Mouse (Mus musculus): ENCODE data around the gene Trim16.

Gene Trim16

DNA sequence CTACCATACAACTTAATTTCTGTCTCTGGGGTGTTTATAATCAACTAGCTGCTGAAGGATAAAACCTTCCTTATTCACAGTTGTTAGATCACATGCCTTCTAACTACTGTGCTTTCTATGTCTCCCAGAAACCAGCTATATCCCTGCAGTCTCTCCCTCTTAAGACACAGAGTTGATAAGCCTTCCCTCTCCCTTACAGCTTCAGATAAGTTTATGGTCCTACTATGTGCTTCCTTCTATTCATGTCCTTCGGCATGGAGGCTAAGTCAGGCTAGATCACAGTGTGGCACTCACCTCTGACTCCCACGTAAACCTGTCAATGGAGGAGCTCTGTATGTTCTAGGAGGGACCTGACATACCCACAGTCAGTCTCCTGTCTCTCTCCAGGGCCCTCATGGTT lies 10.4 kb downstream of the Trim16 start:
- DNase-seq (ENCODE audit: low spot score in 2 of 2), result no peak

GRCm38 (mm10) chr11:62831906-62832305 lies 11.9 kb downstream of the Trim16 start:
- DNase-seq (ENCODE audit: low spot score in 2 of 2), result no peak

GRCm38 (mm10) chr11:62844562-62844961 lies 24.5 kb downstream of the Trim16 start:
- no peak for DNase-seq (ENCODE audit: low spot score in 2 of 2)

DNA sequence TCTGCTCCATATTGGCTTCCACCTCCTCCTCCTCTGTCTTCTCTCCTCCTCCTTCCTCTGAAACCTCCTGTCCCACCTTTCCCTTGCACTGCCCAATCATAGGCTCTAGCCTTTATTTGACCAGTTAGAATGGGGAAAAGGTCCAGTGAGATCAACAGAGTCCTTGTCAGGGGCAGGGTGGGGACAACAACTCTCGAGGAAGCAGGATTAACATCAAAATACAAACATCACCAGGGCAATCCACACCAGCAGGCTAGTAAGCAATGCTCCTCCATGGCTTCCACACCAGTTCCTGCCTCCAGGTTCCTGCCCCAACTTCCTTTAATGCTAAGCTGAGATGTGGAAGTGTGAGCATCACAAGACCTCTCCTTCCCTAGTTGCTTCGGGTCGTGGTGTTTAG lies 25.7 kb downstream of the Trim16 start:
- DNase-seq (ENCODE audit: low spot score in 2 of 2), result no peak

- peak in 1 of 2 experiments; percentile 41 for DNase-seq (ENCODE audit: low spot score in 2 of 2)
Measured at GRCm38 (mm10) chr11:62846961-62847654, 27.1 kb downstream of the Trim16 start, which contains the start of gene Fbxw10. TSS of gene Fbxw10 (plus strand) at chr11:62847069.

- DNase-seq (ENCODE audit: low spot score in 2 of 2), result peak; percentile 7 to 14
Measured at GRCm38 (mm10) chr11:62847655-62848191, 27.7 kb downstream of the Trim16 start.

- no peak for DNase-seq (ENCODE audit: low spot score in 2 of 2)
Measured at GRCm38 (mm10) chr11:62848301-62848700, 28.3 kb downstream of the Trim16 start.

- DNase-seq (ENCODE audit: low spot score in 2 of 2), result no peak
Measured at GRCm38 (mm10) chr11:62851199-62851598, 31.2 kb downstream of the Trim16 start.

GRCm38 (mm10) chr11:62853334-62853733 lies 33.3 kb downstream of the Trim16 start:
- DNase-seq (ENCODE audit: low spot score in 2 of 2), result no peak

- DNase-seq (ENCODE audit: low spot score in 2 of 2), result no peak
Measured at GRCm38 (mm10) chr11:62865562-62865961, 45.5 kb downstream of the Trim16 start.

DNA sequence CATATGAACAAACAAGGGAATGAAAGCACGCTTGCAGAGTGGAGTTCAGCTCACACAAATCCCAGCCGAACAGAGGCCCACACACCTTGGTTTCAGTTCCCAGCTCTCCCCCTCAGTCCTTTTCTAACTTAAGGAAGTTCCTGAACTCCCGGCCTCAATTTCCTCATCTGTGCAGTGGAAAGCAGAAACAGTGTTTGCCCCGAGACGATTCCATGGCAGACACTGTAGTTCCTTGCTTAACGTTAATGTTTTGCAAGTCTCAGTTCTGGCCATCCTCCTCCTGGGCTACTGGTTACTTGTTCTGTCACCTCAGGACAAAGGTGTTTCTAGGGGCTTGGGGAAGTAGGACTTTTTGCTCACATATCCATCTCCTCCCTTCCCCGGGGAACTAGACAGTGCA lies 46.7 kb downstream of the Trim16 start:
- no peak for DNase-seq (ENCODE audit: low spot score in 2 of 2)

DNA sequence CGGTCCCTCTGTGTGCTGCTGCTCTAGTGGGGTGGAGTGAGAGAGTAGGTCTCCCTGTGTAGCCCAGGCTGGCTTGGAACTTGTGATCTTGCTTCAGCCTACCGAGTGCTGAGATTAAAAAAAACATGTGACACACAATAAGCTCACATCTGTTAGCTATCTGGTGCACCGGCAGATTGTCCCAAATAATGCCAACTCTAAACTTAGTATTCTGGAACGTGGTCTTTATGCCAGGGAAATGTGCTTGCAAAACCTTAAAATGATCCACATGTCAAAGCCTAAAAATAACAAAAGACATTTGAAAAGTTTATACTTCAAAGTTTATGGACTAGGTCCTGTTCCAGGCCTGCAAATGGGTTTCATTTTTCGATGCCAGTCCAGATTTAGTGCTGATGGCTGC lies 49.2 kb downstream of the Trim16 start:
- DNase-seq (ENCODE audit: low spot score in 2 of 2), result no peak

GRCm38 (mm10) chr11:62869715-62870371 lies 49.8 kb downstream of the Trim16 start:
- DNase-seq (ENCODE audit: low spot score in 2 of 2), result no peak

DNA sequence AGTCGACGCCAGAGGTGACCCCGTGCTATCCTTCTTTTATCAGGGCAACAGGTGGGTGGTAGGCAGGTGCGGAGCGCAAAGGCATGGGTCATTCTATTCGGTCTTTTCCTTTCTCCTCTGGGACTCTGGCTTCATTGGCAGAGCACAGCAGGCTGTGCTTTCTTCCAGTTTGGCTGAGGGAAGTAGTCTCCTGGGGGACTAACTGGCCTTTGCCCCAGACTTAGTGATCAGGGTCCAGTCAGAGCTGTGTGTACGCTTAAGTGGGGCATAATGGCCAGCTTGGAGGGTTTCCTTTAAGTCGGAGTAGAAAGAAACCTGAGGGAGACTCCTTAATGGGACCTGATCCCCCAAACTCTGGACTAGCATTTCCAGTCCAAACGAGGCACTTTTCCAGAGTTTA lies 53.4 kb downstream of the Trim16 start:
- no peak for DNase-seq (ENCODE audit: low spot score in 2 of 2)

- no peak for DNase-seq (ENCODE audit: low spot score in 2 of 2)
Measured at GRCm38 (mm10) chr11:62875696-62876095, 55.7 kb downstream of the Trim16 start.

GRCm38 (mm10) chr11:62876445-62876844 lies 56.4 kb downstream of the Trim16 start:
- DNase-seq (ENCODE audit: low spot score in 2 of 2), result no peak

DNA sequence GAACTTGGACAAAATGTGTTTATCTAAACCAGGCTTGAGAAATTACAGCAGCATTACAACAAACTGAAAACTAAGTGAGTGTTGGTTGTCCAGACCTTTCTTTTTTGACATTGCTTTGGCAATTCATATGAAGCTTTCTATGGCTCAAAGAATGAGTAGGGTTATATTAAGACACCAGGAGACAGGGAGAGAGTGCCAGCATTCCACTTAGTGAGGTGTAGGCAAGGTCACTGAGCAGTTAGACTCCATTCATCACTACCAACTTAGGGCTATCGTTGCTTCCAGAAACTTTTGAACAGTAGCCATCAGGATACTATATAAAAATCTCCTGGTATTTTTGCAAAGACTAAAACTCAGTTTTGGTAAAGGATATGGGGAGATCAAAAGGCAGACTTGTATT lies 57.4 kb downstream of the Trim16 start:
- DNase-seq (ENCODE audit: low spot score in 2 of 2), result no peak

GRCm38 (mm10) chr11:62878728-62879127 lies 58.7 kb downstream of the Trim16 start:
- no peak for DNase-seq (ENCODE audit: low spot score in 2 of 2)

GRCm38 (mm10) chr11:62879220-62880048 lies 59.4 kb downstream of the Trim16 start, which contains the start of gene Tvp23b:
TSS of gene Tvp23b (plus strand) at chr11:62879455.
- peak; percentile 98 to 100 for DNase-seq (ENCODE audit: low spot score in 2 of 2)

- DNase-seq (ENCODE audit: low spot score in 2 of 2), result no peak
Measured at GRCm38 (mm10) chr11:62883407-62883806, 63.4 kb downstream of the Trim16 start.

DNA sequence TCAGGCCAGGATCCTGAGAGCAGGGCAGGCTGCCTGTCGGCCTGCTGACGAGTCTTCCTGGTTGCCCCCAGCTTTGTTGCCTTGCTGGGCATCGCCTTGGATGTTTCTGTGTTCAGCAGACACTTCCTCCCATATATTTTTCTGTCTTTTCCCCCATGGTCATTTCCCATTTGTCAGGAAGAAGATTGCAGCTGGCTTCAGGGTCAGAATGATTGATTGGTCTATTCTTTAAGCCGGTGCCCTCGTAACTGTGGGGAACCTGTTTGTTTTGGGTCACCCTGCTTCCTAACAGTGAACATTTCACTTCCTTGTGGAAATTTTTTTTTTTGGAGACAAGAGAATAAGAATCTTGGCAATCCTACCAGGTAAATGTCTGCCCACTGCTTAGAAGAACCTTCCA lies 65.3 kb downstream of the Trim16 start:
- DNase-seq (ENCODE audit: low spot score in 2 of 2), result no peak

GRCm38 (mm10) chr11:62890796-62891195 lies 70.8 kb downstream of the Trim16 start:
- no peak for DNase-seq (ENCODE audit: low spot score in 2 of 2)
